Mouse (Mus musculus): ENCODE measurements around the gene Stk39.

Stk39 gene

DNA sequence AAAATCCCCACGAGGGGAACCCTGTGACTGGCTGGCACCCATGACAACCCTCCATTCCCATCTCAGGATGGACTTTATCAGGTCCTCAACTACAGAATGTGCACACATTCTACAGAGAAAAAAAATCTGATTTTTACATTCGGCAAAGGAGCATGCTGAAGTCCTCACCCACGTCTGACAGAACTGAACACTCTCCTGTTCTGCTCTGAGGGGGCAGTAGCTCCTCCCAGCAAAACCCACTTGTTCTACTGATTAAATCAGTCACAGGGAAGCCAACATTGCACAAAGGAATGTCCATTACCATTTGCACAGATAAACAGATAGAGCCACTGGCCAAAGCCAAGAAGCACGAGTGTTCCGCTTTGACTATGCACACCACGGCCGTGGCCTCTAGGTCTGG lies 52.3 kb downstream of the Stk39 start:
- no peak for DNase-seq

DNA sequence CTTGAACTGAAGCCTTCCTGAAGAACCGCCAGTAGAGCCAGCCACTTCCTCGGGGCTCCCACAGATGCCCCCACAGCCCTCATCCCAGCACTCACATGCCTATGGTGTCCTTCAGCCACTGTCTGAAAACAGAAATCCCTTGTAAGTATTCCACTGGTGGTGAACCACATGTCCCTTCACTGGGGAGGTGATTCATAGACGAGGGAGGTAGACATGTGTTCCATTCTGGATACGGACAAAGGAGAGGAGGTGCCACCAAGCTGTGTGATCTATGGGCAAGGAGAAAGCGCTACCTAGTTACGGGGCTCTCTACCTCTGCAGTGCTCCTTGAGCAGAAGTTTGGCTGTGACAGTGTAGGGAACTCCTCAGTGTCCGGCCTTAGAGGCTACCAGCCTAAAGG lies 52.9 kb downstream of the Stk39 start:
- no peak for DNase-seq

DNA sequence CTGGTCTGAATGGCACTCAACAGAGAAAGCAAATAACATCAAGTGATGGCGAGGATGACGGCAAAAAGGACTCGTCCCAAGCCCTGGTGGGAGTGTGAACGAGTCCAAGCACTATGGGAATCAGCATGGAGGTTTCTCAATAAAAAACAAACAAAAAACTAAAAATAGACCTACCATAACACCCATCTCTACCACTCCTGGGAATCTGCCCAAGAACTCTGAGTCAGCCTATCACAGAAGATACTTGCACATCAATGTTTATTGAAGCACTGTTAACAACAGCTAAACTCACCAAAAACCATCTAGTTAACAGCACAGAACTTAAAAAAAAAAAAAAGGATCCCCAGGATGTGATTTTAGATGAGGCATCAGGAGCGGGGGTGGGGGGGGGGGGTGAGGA lies 55.0 kb downstream of the Stk39 start:
- no peak for DNase-seq

DNA sequence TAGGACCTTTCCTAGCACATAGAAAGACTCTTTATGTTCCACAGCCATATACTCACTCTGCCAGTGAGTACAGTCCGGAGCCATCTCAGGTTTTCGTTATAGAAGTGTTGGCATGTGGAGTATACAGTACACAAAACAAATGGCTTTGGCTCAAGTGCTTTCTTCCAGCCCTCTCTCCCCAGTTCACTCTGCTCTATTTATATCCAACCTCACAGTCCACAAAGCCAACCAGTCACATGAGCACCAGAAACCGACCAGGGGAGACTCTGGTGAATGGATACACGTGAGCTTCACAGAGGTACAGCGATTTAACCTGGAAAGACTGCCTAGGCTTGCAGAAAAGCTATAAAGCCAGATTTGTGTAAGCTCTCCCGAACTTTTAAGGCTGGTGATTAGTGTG lies 56.4 kb downstream of the Stk39 start:
- DNase-seq: no peak

DNA sequence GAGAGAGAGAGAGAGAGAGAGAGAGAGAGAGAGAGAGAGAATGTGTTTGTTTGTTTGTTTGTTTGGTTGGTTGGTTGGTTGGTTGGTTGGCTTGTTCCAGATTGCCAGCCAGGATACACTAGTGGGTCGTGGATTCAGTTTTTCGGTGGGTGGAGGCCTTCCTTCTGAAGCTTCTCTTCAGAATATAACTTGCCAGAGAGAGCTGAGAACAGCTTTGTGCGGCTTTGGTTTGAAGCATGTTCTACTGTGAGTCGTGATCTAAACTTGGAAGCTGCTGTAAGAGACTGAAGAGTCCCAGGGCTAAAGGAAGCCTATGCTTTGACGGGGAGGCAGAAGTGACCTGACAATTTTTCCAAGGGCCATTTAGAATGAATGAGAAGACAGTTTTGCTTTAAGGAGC lies 59.9 kb downstream of the Stk39 start:
- no peak for DNase-seq

DNA sequence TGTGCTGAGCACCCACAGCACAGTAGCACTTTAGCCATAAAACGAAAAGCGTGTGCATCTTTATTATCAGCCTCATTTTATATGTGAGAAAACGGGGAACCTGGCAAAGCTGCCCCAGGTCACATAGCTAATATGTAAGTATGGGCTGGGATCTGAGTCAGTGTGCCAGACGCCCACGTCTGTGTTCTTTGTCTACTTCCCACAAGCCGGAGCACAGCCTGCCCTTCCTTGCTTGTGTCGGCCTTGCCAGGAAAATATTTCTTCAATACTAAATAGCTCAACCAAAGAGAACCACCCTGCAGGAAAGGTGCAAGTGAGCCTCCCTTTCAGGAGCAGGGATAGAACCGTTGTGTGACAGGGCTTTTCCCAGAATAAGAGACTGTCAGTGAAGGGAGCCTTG lies 60.9 kb downstream of the Stk39 start:
- DNase-seq: no peak

DNA sequence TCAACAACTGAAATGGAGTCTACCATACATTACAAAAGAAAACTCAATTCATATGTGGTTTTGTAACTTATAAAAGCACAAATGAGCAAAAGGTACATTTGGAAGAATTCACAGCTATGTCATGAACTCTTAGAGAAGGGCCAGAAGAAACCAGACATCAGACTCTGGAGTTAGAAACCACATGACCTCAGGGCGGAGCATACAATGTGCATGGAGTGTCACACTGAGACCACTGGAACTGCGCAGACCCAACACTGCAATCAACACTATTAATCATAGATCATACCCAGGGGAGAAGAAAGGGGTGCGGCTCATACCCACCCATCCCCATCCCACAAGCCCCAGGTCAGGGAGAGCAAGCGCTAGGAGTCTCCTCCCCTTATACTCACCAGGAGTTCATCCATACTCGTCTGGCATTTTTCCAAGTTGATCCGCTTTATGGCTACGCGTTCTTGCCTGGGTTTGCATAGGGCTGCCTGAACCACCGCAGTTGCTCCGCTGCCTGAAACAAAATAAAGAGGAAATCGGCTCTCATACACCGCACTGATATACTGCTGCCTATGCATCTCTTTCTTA lies 62.3 kb downstream of the Stk39 start:
- no peak for DNase-seq

DNA sequence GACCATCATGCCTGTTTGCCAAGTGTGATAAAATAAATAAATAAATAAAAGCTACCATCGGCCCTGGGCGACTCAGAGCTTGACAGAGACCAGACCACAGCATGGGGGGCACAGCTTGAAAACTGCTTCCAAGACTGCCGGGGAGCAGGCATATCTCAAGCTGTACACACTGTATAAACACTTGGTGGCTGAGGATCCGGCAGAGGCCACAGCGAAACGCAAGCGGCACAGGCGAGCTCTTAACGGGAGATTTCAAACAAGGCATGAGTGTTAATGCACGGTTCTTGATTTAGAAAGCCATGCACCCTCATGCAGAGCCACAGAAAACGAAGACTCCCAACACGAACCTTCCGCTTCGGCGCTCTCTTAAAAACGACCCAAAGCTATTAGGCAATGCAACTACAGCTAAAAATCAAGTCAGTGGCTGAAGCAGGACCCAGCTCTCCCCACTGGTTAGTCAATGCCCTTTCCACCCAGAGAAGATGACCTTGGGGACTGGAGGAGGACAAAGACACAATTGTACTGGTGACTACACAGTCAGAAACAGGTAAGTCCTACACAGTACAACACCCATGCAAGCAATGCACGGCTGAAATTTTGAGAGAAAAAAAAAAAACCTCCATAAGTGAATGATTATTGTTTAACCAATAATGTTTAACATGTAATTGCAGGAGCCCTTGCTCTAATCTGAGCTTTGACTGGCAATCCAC lies 63.6 kb downstream of the Stk39 start:
- DNase-seq: no peak

DNA sequence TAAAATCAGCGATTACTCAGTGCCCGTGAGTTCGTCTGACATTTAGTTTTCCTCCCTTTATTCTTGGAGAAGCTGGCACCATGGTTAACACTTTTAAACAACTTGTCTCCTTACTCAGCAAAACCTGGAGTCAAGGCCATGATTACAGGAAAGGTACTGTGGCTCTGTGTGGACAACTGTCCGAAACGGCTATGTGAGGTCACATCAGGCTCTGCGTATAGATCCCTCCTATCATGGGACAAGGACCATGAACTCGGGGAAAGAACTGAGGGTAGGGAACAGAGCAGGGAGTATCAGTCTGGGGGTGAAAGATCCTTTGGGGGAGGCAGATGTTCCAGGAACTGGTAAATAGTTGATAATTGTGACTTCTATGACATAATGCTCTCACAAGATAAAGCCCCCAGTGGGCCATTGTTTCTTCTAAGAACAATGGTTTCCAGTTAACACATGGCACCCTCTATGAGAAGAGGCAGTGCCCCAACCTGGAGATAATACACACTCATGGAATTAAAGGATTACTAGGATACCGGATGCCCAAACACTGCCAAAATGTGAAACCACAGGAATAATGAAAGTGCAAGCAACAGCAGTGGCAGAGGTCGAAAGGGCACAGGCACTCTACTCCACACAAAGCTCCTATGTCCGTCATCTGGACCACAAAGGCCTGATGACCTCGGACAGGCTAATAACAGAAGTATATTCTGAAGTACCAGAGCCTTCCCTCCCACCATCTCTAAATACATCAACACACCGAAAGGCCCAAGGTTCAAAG lies 64.7 kb downstream of the Stk39 start:
- DNase-seq: no peak

DNA sequence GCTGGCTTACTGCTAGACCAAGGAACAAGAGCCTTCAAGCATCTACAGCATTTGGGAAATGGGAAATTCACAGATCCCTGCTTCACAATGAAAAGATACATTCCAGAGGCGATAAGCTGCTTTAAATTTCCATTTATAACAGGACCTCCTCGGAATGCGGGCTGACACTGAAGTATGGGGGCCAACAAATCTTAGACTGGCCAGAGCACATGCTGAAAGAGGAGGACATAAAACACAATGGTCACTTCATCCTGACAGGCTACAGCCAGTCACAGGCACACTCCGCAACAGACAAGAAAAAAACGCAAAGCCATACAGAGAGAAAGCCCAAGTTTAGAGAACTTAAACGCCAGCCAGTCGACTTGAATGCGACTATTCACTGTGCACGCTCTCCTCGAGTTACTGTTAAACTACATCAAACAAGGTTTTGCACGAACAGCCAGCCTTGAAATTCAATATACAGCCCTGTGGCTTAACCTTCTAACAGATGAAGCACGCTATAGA lies 65.4 kb downstream of the Stk39 start:
- no peak for DNase-seq

DNA sequence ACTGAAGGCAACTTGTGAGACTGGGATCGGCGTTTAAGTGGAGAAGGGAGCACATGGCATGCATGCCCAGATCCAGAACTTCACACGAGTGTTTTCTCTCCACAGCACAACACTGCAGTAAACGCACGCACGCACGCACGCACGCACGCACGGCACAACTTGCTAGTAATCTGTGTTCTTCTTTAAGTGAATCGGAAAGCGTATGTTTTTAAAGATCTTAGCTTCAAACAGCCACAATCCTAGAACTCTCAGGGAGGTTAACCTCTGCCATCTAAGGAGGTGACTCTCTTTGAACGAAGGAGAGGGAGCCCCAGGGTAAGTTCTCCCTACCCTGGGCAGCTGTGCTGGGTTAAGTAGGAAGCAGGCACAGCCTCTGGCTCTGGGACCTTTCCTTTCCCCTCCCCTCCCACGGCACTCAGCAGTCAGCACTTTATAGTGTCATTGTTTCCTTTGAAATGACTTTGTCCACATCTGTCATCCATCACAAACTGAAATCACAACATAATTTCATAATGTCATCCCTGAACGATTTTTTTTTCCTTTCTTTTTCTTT lies 66.8 kb downstream of the Stk39 start:
- DNase-seq: no peak

DNA sequence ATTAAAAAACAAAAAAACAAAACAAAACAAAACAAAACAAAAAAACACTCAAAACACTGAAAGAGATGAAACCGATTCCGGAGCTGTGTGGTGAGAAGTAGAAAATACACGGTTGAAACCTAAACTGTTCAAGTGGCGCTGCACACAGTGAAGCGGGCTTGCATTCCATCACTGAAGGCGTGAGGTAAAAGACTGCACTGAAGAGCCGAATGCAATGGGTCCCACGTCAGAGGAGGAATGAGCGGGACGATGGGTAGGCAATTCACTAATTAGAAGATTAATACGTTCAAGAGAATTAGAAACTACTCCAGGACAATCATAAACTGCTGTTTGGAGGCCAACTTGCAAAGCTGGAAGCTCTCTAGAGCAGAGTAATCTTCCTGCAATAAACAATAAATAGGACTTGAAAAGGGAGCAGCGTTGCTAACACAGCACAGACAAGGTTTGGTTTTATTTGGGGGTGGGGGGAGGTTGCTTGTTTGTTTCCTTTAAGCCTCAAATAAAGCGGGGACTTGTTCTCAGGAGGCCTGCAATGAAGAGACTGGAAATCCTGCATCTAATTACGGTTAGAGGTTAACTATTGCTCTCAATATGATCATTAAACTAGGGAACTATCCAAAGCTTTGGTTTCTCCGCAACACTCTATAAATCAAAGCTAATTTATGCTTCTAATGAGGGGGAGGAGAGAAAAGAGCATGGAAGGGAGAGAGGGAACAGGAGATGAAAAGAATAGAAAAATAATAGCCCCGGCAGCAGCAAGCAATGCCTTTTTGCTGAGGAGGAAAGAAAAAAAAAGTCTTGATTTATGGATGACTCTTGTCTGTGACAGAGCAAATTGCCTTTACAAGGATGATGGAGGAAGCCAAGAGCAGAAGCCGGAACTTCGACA lies 67.5 kb downstream of the Stk39 start:
- DNase-seq: no peak

DNA sequence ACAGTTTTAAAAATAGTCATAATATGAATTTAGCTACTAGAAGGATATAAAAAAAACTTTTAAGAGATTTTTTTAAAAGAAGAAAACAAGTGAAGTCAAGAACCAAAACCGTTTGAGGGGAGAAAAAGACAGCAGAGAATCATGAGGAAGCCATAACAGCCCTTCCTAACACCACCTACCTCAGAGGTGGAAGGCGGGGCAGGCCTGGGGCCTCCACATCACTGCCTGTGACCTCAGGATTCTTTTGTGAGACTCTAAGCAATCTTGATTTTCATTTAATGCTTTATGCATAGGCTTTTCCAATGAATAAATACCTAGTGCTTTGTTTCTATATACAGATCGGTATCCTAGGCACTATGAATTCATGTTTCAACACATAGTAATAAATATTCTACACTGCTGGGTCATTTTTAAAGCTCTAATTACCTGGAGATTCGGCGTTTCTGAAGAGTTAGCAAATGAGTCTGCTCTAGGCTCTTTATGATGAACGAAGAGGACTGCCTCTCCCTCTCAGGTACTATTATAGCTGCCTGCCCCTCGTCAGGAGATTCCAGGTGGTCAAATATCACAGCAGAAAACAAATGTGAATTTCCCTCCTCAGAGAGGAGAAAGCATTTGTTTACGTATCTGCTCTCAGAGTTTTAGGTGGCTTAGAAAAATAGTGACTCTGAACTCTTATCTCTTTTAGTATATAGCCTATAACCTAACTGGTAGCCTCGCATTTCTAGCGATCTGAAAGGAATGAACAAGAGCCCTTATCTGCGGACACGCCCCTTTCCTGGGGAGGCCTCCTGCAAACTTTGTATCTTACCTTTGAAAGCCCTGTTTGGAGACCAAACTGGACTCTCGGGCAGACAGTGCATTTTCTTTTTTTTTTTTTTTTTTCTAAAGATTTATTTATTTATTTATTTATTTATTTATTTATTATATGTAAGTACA lies 78.2 kb downstream of the Stk39 start:
- no peak for DNase-seq

DNA sequence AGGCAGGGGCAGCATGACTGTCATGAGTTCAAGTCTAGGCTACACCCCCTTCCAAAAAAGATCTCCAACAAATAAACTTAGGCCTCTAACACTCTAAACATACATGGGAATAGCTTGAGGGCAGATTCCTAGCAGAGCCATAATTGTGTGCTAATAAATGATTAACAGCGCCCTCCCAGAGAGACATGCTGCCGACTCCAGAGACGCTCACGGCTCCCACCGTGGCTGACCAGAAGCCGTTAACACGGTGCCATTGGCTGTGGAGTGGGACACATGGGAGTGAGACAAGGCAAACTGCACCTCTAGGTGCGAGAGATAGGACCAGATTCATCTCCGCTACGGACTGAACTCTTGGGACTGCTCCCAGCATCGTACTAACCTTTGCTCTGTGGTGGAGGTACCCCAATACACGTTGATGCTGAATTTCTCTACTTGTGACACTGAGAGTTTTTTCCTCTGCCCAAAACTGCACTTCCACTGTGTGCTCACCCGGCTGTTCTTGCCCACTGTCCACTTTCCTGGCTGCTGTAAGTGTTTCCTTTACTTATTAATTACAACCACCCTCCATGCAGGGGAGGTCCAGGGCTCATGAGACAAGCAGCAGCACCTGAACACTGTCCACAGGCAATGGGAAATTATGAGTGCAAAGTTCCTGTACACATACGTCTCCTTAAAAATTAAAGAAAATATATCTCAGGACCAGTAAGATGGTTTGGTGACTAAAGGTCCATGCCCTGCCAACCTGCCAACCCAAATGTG lies 84.1 kb downstream of the Stk39 start:
- DNase-seq: no peak

DNA sequence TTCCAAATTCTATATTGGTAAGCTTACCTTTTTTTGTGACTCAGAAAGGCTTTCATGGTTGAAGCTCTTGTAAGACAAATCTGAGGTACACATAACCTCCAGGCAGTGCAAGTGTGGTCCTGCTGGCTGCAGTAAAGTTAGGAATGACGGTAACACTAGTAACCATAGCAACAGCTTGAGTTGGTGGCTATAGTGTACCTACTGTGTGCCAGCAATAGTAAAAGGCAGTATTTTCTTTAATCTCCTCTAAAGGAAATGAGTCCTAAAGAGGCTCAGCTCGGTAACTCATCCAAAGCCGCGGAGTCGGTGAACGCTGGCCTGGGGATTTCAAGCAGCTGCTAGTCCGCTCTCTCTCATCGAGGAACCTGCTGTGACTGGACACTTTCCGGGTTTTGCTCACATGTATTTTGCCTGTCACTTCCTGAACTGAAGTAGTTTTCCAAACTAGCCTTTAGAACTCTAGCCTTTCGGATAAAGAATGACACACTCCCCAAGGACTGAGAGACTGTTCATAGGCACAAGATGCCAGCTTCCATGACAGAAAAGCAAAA lies 85.7 kb downstream of the Stk39 start:
- DNase-seq: no peak

DNA sequence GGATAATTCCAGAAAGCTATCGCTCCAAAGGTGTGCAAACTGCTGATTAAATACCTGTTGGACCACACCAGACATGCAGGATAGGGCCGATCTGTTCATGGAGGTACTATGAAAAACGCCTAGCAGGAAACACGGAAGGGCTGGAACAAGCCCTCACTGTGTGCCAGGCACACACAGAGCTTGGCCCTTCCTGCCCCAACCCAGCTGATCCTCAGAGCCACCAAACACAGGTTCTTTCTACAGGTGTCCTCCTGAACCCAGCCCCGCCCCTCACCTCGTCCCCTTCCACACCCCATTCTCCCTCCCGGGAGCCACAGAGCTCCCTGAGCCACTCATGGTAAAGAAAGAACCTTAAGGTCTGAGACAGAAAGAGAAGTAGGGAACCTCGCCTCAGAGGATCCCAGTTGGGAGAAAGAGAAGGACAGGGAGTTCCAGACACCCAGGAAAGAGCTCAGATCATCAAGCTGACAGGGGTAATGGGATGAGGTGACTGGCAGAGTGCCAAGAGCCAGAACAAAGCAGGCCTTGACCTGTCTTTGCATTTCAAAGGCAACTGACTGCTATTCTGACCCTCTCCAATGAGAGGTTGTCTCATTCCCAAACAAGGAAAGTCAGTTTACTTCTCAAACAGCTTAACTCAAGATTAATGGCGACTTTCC lies 86.3 kb downstream of the Stk39 start:
- DNase-seq: no peak

DNA sequence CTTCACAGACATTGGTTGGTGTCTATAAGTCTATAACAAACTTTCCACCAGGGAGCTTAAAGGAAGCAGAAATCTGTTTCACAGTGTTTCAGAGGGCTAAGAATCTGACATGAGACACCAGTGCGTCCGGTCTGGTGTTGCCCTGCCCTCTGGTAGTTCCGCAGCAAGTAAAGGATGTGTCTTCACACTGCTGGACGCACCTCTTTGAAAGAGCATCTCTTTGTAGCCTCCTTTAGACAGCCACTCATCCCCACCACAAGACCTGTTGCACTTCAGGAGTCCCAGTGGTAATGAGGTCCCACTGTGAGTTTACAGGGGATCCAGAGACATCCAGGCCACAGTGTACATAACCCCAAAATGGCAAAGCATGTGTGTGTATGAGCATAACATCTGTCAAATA lies 88.1 kb downstream of the Stk39 start:
- DNase-seq: no peak

DNA sequence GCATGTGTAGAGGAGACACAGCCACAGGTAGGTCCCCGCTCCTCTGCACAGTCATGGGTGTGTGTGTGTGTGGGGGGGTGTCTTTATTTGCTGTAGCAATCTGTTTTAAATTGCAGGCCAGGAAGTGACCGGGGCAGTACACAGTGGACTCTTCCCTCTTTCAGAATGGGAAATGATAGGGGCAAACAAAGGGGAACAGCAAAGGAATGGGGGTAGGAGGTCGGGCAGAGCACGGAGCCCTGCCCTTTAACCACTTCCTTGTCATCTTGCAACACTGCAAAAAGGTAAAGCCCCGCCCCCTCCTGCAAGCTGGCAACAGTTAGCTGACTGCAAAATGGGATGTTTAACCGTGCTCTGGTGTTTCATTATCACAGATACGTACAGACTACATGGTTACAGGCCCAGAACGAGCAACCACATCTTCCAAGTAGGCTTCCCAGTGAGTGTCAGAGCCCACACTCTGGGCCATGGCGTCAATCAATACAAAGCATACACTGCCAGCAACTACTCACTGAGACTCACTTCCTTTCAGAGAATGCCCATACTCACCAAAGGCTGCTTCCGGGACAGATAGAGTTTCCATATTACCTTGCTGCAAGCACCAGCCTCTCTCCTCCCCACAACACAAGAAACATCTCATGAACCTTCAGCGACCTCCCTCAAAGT lies 89.5 kb downstream of the Stk39 start:
- DNase-seq: peak; percentile 28

DNA sequence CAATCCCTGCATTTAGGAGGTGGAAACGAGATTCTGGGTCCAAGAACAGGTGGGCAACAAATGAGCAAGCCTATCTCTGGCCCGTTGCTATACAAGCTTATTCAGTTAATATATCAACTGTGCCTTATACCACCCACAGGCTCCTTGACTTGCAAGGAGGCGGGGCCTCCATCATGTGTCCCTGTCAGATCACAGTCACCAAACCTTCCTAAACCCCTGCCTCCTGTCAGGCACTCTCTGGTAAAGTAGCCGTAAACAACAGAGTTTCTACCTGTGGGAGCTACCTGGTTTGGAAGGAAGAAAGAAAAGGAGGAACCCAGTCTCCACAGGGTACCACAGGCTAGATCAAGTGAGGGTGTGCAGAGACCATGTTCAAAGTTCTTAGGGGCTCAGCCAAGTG lies 90.2 kb downstream of the Stk39 start:
- no peak for DNase-seq

All from lung, postnatal 10 days (tissue).